18 mouse cellular contexts compared by ENCODE assay signal in genomic region chr19:57115670-57116069, GRCm38 (mm10).
DNase-seq lines count a peak whose midpoint lies in the region; ATAC-seq and TF ChIP-seq lines count a peak whose summit lies in the region.
"Had no signal": no experiment of that assay in that cellular context is flagged by ENCODE, and none has a peak within 500 bp of the region (broad histone marks: within the 10 kb centered on the region; RNA-seq: fewer than 3 reads in every experiment).

No protein-coding gene starts in this region.

- H3K4me2 ChIP-seq in forebrain, embryonic 16.5 days (ENCODE audit: low read length), result no peak overlapping the region
- no peak overlapping the region for H3K4me2 ChIP-seq in heart, postnatal 0 days (ENCODE audit: low read depth, low read length)
- no peak overlapping the region for H3K4me2 ChIP-seq in lung, postnatal 0 days (replicated peaks; ENCODE audit: low read depth, low read length)
- H3K4me2 ChIP-seq in stomach, embryonic 16.5 days (ENCODE audit: low read depth, low read length), result peak overlapping the region; percentile 11; the same call in 1 of the 2 replicates
- H3K4me2 ChIP-seq: hindbrain, embryonic 12.5 days had no signal

- no peak for TF ChIP-seq EP300 in heart, postnatal 0 days (IDR thresholded peaks at IDR 0.05; ENCODE audit: low read depth)
- no peak for TF ChIP-seq EP300 in lung, postnatal 0 days (IDR thresholded peaks at IDR 0.05)

- H3K4me3 ChIP-seq in forebrain, embryonic 10.5 days, result no peak overlapping the region
- no peak overlapping the region for H3K4me3 ChIP-seq in forebrain, embryonic 16.5 days (replicated peaks; ENCODE audit: low read length)
- no peak overlapping the region for H3K4me3 ChIP-seq in heart, postnatal 0 days (ENCODE audit: low read depth, low read length)
- H3K4me3 ChIP-seq in lung, postnatal 0 days (ENCODE audit: low read depth, low read length), result no peak overlapping the region
- no peak overlapping the region for H3K4me3 ChIP-seq in stomach, embryonic 16.5 days (replicated peaks; ENCODE audit: low read length)
- H3K4me3 ChIP-seq: hindbrain, embryonic 12.5 days; midbrain, embryonic 13.5 days had no signal

- peaks cover 67% of the 10 kb centered on the region for H3K4me1 ChIP-seq in forebrain, embryonic 10.5 days
- peaks cover 32% of the 10 kb centered on the region for H3K4me1 ChIP-seq in forebrain, embryonic 16.5 days (replicated peaks; ENCODE audit: control insufficient read depth, insufficient read depth, low read length)
- peaks cover 31% of the 10 kb centered on the region for H3K4me1 ChIP-seq in heart, postnatal 0 days (ENCODE audit: control insufficient read depth, insufficient read depth)
- peaks cover 17% of the 10 kb centered on the region for H3K4me1 ChIP-seq in lung, postnatal 0 days (ENCODE audit: insufficient read depth, low read depth, low read length)
- peaks cover 52% of the 10 kb centered on the region for H3K4me1 ChIP-seq in stomach, embryonic 16.5 days (ENCODE audit: control insufficient read depth, insufficient read depth, low read length)

- peaks cover 8% of the 10 kb centered on the region; the same call in 1 of the 2 replicates for H3K36me3 ChIP-seq in forebrain, embryonic 10.5 days (replicated peaks)
- no peaks in the 10 kb centered on the region for H3K36me3 ChIP-seq in forebrain, embryonic 16.5 days (ENCODE audit: control insufficient read depth, insufficient read depth)
- peaks cover 28% of the 10 kb centered on the region for H3K36me3 ChIP-seq in heart, postnatal 0 days (replicated peaks; ENCODE audit: control insufficient read depth, insufficient read depth, low read length)
- peaks cover 7% of the 10 kb centered on the region; the same call in 1 of the 2 replicates for H3K36me3 ChIP-seq in lung, postnatal 0 days (ENCODE audit: insufficient read depth, low read length)
- H3K36me3 ChIP-seq in stomach, embryonic 16.5 days (ENCODE audit: control insufficient read depth, insufficient read depth, low read length), result no peaks in the 10 kb centered on the region
- H3K36me3 ChIP-seq: embryonic facial prominence, embryonic 15.5 days; hindbrain, embryonic 12.5 days; midbrain, embryonic 13.5 days had no signal

- DNase-seq in forebrain, embryonic 10.5 days (ENCODE audit: extremely low spot score, low spot score), result no peak
- DNase-seq in heart, postnatal 0 days (ENCODE audit: low spot score), result no peak
- no peak for DNase-seq in heart, postnatal 25 days (ENCODE audit: low spot score)
- no peak for DNase-seq in lung, postnatal 0 days (ENCODE audit: low spot score)
- no peak for DNase-seq in lung, adult 18-20 months
- no peak for DNase-seq in cerebellum, postnatal 14 days
- DNase-seq: adrenal gland, postnatal 10 days; cerebellum, postnatal 36 days; gastrocnemius, postnatal 10 days; left cerebral cortex, postnatal 4 days; right cerebral cortex, postnatal 4 days had no signal

- no peaks in the 10 kb centered on the region for H3K27me3 ChIP-seq in forebrain, embryonic 10.5 days (ENCODE audit: poor library complexity, severe bottlenecking)
- no peaks in the 10 kb centered on the region for H3K27me3 ChIP-seq in forebrain, embryonic 16.5 days (replicated peaks; ENCODE audit: control insufficient read depth, insufficient read depth, low read length)
- no peaks in the 10 kb centered on the region for H3K27me3 ChIP-seq in heart, postnatal 0 days (ENCODE audit: control insufficient read depth, insufficient read depth, low read length)
- H3K27me3 ChIP-seq in lung, postnatal 0 days (replicated peaks; ENCODE audit: insufficient read depth, low read length), result no peaks in the 10 kb centered on the region
- no peaks in the 10 kb centered on the region for H3K27me3 ChIP-seq in stomach, embryonic 16.5 days (ENCODE audit: control insufficient read depth, insufficient read depth, low read length)
- H3K27me3 ChIP-seq: embryonic facial prominence, embryonic 15.5 days; hindbrain, embryonic 12.5 days had no signal

- no peak for TF ChIP-seq CTCF in heart, postnatal 0 days (IDR thresholded peaks at IDR 0.05; ENCODE audit: low read depth)
- peak; percentile 35 for TF ChIP-seq CTCF in lung, postnatal 0 days (IDR thresholded peaks at IDR 0.05)

- intact Hi-C loops in heart, postnatal 25 days (cut with DNase I), result no loop called here

- peaks cover 3% of the 10 kb centered on the region; the same call in 1 of the 2 replicates for H3K9me3 ChIP-seq in forebrain, embryonic 10.5 days
- no peaks in the 10 kb centered on the region for H3K9me3 ChIP-seq in forebrain, embryonic 16.5 days (ENCODE audit: control insufficient read depth, low read length)
- no peaks in the 10 kb centered on the region for H3K9me3 ChIP-seq in heart, postnatal 0 days (replicated peaks; ENCODE audit: control insufficient read depth, low read length)
- H3K9me3 ChIP-seq in lung, postnatal 0 days (ENCODE audit: low read length), result no peaks in the 10 kb centered on the region
- H3K9me3 ChIP-seq in stomach, embryonic 16.5 days (replicated peaks; ENCODE audit: control insufficient read depth, low read length), result no peaks in the 10 kb centered on the region
- H3K9me3 ChIP-seq: embryonic facial prominence, embryonic 15.5 days; hindbrain, embryonic 12.5 days; midbrain, embryonic 13.5 days had no signal

- 0 out of 2 replicates have a peak overlapping the region, but pooled peaks have one; percentile 26 for H3K27ac ChIP-seq in forebrain, embryonic 10.5 days
- H3K27ac ChIP-seq in forebrain, embryonic 16.5 days (ENCODE audit: low read length), result no peak overlapping the region
- H3K27ac ChIP-seq in heart, postnatal 0 days (ENCODE audit: low read depth), result peak overlapping the region; percentile 37; the same call in 1 of the 2 replicates
- H3K27ac ChIP-seq in lung, postnatal 0 days (ENCODE audit: low read length), result no peak overlapping the region
- H3K27ac ChIP-seq in stomach, embryonic 16.5 days (ENCODE audit: low read length), result peak overlapping the region; percentile 82
- H3K27ac ChIP-seq: embryonic facial prominence, embryonic 15.5 days; hindbrain, embryonic 12.5 days; macrophage; midbrain, embryonic 13.5 days had no signal

- 50% methylated on average over 5 of the region's 5 CpGs for WGBS in forebrain, embryonic 10.5 days
- 63% methylated on average over 5 of the region's 5 CpGs for WGBS in forebrain, embryonic 16.5 days
- WGBS in heart, postnatal 0 days, result 65% methylated on average over 5 of the region's 5 CpGs
- WGBS in lung, postnatal 0 days, result 53% methylated on average over 5 of the region's 5 CpGs
- WGBS in stomach, embryonic 16.5 days, result 54% methylated on average over 5 of the region's 5 CpGs

- H3K9ac ChIP-seq in forebrain, embryonic 16.5 days (replicated peaks; ENCODE audit: low read depth, low read length), result no peak overlapping the region
- no peak overlapping the region for H3K9ac ChIP-seq in heart, postnatal 0 days (replicated peaks; ENCODE audit: low read depth, low read length)
- H3K9ac ChIP-seq in lung, postnatal 0 days (replicated peaks; ENCODE audit: low read depth), result no peak overlapping the region
- 0 out of 2 replicates have a peak overlapping the region, but pooled peaks have one; percentile 55 for H3K9ac ChIP-seq in stomach, embryonic 16.5 days (ENCODE audit: low read length)
- H3K9ac ChIP-seq: embryonic facial prominence, embryonic 15.5 days; hindbrain, embryonic 12.5 days; midbrain, embryonic 13.5 days had no signal

- no peak for ATAC-seq in forebrain, embryonic 16.5 days
- ATAC-seq in heart, postnatal 0 days (ENCODE audit: insufficient read depth, low read depth), result no peak
- no peak for ATAC-seq in lung, postnatal 0 days
- ATAC-seq in stomach, embryonic 16.5 days (ENCODE audit: insufficient read depth, low FRiP score), result no peak
- ATAC-seq: forebrain, embryonic 14.5 days; midbrain, embryonic 13.5 days had no signal

Comparison
In these comparisons a context has a peak if more than half of its experiments do, and no peak if none do; other contexts are left out.
1. H3K27ac ChIP-seq: peak in forebrain, embryonic 10.5 days (single experiment), heart, postnatal 0 days (single experiment) and stomach, embryonic 16.5 days (single experiment); none in forebrain, embryonic 16.5 days (single experiment) and lung, postnatal 0 days (single experiment).